Mouse (Mus musculus): Measurements from ENCODE around the gene Nol12. TPM values are rescaled to one million over a fixed set of nuclear protein-coding genes. Genes with fewer than 3 reads are reported as not detected.
A peak's percentile ranks its signal among the peaks of the same experiment; 100 is the strongest.

Nol12 gene
- polyA plus RNA-seq, 1 experiment from 2014 or later: 59.9 TPM

GRCm38 (mm10) chr15:78916052-78916826, 18.5 kb upstream of the Nol12 start:
- DNase-seq (ENCODE audit: low spot score): no peak

GRCm38 (mm10) chr15:78918126-78918525, 16.6 kb upstream of the Nol12 start:
- DNase-seq (ENCODE audit: low spot score): no peak

DNA sequence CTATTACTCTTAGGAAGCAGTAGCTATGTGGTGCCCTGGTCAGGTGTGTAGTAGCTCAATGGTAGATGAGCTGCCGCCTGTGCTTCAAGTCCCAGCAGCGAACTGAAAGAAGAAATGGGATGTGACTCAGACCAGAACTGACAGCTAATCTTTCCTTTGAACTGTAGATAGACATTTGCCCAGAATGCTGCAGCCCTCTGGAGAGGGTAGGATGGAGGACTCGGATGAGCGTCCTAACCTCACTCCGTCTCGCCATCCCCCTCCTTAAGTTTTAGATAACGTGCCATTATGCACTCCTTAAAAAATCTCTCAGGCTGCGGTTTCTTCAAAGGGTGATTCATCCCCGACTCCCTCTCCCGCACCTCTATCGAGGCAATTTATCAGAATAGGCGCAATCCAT, 14.8 kb upstream of the Nol12 start:
- DNase-seq (ENCODE audit: low spot score): no peak

GRCm38 (mm10) chr15:78922700-78923099, 12.0 kb upstream of the Nol12 start:
- DNase-seq (ENCODE audit: low spot score): no peak

- DNase-seq (ENCODE audit: low spot score): peak; percentile 86
Observed at GRCm38 (mm10) chr15:78923585-78923984, 11.1 kb upstream of the Nol12 start.

- no peak for DNase-seq (ENCODE audit: low spot score)
Observed at GRCm38 (mm10) chr15:78925129-78925528, 9.6 kb upstream of the Nol12 start.

DNA sequence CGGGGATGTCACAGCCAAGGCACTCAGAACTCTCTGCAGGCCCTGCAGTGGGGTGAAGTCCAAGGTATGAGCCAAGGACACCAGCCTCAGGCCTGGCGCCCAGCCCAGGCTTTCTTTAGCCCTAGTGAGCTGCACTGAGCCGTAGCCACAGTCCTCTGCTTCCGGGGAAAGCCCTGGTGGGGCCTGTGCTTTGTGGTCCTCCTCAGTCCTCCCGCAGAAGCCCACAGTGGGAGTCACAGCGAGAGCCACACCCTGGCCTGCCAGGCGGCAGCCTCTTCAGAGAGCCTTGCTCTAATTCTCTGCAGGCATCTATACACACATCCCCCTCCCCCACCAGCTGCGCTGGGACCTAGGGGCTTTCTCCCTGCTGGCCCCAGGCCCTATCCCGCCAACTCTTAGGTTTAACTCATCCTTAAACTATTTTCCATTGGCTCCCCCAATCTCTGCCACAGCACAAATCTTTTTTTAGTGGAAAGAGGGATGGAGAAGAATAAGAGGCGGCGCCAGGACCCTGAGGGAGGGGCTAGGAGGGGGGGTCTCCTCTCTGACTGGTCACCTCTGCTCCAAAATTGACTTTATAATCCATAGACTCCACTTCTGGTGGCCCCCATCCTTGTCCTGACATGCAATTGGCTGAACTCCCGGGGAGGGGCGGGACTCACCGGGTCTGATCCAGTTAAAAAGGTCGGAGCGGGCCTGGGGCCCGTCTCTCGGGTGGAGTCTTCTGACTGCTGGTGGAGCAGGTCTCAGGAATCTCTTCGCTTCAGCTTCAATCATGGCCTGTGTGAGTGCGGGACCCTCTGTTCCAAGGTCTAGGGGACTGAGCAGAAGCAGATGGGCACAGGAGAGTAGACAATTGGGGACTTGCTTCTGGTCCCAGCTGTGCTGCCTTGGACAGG, 8.5 kb upstream of the Nol12 start, which contains the start of gene Lgals1:
TSS of gene Lgals1 (plus strand) at position 705 of the 899 bp plus-strand sequence.
- peak; percentile 74 for DNase-seq (ENCODE audit: low spot score)

DNA sequence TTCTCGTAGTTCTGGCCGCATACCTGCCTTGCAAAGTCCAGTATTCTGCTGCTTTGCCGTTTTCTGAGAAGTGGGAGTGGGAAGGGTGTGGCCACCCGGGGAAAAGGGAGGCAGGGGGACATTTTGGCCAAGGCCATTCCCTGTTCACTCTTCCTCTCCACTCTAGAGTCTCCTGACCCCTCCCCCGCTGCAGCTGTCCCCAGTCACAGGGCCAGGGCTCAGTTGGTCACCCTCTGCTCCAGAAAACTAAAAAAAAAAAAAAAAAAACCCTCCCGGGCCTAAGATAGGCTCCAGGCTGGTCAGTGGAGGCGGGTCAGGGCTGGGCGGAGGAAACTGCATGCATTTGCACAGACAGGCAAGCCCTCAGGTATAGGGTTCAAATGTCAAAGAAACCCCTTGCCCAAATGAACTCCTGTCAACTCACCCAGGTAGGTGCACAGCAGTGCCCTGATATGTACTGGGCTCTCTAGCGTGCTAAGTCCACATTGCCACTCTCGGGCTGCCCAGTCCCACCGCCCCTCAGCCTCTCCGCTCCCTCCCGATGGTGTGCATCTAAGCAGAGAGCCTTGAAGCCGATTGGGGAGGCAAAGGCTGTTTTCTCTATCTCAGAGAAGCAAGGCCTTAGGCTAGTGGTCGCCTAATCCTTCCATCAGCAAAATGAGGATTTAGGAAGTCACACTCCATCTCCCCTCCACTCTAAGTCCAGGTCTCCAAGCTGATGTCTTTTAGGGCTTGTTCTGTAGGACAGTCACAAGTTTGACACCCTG, 7.5 kb upstream of the Nol12 start:
- DNase-seq (ENCODE audit: low spot score): peak; percentile 21

GRCm38 (mm10) chr15:78927788-78928457, 6.8 kb upstream of the Nol12 start:
- peak; percentile 92 for DNase-seq (ENCODE audit: low spot score)

DNA sequence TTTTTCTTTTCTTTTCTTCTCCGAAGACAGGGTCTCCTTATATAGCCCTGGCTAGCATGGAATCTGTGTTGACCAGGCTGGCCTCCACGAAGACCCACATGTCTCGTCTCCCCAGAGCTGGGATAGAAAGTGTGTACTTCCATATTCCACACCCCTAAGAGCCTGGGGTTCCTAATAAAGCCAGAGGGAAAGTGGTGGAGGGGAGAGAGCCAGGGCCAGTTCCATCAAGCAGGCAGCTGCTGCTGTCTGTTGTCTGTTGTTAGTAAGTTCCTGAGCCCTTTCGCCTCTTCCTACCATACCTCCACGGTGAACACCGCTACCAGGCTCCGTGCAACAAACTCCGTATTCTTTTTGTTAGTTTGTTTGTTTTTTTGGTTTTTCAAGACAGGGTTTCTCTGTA, 6.2 kb upstream of the Nol12 start:
- DNase-seq (ENCODE audit: low spot score): peak; percentile 19

GRCm38 (mm10) chr15:78930192-78930706, 4.5 kb upstream of the Nol12 start:
- DNase-seq (ENCODE audit: low spot score): no peak

GRCm38 (mm10) chr15:78930801-78931426, 3.8 kb upstream of the Nol12 start:
- DNase-seq (ENCODE audit: low spot score): no peak

DNA sequence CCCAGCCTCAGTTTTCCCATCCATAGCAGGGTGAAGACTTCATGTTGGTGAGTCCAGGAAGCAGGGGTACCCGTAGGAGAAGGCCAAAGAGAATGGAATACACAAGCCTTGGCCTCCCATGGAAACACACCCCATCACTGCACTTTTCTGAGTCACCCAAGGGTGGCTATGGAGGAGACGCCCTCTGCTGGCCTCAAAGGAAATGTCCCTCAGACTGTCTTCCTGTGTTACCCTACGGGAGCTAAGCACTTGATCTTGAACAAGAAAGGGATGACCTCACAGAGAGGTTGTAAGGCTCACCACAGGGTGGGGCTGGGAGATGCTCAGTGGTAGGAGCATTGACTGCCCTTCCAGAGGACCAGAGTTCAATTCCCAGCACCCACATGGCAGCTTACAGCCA, 3.2 kb upstream of the Nol12 start:
- peak; percentile 85 for DNase-seq (ENCODE audit: low spot score)

DNA sequence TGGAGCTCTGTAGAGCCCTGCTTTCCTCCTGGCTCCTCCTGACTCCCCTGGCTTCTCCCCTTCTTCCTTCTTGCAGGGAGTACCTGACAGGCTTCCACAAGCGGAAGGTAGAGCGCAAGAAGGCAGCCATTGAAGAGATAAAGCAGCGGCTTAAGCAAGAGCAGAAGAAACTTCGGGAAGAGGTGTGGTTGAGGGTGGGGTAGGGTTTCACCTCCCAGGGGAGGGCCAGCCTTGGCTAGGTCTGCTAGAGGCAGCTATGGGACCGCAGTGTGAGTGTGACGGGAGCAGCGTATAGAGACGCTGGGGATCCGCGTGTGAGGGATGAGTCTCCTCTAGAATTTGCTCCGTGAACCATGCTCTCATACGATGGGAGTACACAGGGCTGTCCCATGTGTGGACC, 1.7 kb downstream of the Nol12 start:
- DNase-seq (ENCODE audit: low spot score): no peak

- no peak for DNase-seq (ENCODE audit: low spot score)
Observed at GRCm38 (mm10) chr15:78937311-78937710, 2.6 kb downstream of the Nol12 start.

DNA sequence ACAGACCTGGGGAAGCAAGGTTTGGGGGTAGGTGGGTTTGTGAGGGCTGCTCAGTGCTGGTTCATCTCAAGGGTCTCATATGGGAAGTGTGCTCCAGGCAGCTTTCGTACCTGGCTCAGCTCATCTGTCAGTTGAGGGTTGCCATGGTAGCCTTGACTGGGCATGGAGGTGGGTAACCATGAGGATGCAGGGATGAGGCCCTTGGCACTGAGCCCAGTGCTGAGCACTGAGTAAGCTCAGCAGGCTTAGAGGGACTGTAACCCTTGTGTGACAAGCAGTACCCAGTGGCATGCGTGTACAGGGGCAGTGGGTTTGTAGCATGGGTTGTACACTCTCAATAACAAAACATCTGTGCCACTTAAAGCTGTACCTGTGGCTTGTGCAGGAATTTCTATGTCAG, 3.2 kb downstream of the Nol12 start:
- no peak for DNase-seq (ENCODE audit: low spot score)

GRCm38 (mm10) chr15:78940325-78940724, 5.6 kb downstream of the Nol12 start:
- DNase-seq (ENCODE audit: low spot score): no peak

GRCm38 (mm10) chr15:78942663-78943062, 7.9 kb downstream of the Nol12 start:
- DNase-seq (ENCODE audit: low spot score): peak; percentile 39

DNA sequence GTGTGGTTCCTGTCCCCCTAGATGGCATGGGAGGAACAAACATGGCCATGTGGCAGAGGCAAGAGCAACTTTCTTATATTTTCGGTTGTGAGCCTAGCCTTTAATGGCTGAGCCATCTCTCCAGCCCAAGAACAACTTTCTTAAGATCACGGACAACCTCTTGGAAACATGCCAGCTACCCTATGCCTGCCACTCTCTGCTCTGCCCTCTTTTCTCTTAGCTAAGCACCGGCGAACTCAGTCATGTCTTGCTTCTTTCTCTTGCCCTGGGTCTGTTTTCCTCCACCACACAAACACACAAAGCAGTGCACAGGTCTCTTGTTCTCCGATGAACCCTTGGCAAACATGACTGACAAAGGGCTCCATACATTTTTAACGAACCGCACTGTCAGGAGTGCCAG, 11.5 kb downstream of the Nol12 start:
- no peak for DNase-seq (ENCODE audit: low spot score)

- no peak for DNase-seq (ENCODE audit: low spot score)
Observed at GRCm38 (mm10) chr15:78947657-78948056, 12.9 kb downstream of the Nol12 start, which contains the start of gene Triobp. Gene Triobp (plus strand): TSS chr15:78947724.

Measured in thymus, postnatal 0 days (tissue).